In the genomic region with DNA sequence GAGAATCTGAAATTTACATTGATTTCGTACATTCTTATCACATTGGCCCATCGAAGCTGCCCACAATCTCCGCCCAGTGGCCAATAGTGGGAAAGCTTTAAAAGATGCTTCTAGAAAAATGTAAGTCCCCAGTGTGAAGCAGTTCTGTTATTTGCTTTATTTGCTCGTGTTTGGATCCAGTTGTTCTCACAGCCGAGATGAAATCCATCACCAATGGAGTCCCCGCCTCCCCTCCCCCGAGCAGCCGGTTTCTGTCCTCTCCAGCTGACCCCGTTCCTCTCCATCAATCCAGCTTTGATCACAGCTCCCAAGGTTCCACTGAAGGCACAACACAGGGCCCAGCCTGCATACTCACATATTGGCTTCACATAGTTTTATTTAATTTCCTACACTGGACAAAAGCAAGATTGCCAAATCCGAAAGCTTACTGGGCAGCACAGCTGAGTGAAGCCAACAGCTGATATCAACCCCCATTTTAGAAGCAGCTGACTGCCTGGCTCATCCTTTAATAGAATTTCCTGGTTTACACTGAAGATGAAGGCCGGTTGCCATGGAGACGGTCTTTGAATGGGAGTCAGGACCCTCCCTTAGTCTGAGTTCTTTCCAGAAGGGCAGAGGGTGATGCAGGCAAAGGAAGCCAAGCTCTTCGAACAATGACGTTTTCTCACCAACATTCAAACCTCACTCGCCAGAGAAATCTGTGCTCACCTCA, we compare ENCODE assay signal across 9 mouse cellular contexts.
DNase-seq lines count a peak whose midpoint lies in the region; ATAC-seq and TF ChIP-seq lines count a peak whose summit lies in the region.
"Had no signal": no experiment of that assay in that cellular context is flagged by ENCODE, and none has a peak within 500 bp of the region (broad histone marks: within the 10 kb centered on the region; RNA-seq: fewer than 3 reads in every experiment).

No protein-coding gene starts in this region.

- H3K4me3 ChIP-seq in limb, embryonic 14.5 days (replicated peaks; ENCODE audit: low read length): no peak overlapping the region
- no peak overlapping the region for H3K4me3 ChIP-seq in stomach, postnatal 0 days (ENCODE audit: low read depth, low read length)

- H3K4me2 ChIP-seq in limb, embryonic 14.5 days (replicated peaks; ENCODE audit: low read depth, low read length, severe bottlenecking): no peak overlapping the region
- H3K4me2 ChIP-seq in stomach, postnatal 0 days (replicated peaks; ENCODE audit: low read depth): no peak overlapping the region

- TF ChIP-seq POLR2A in limb, embryonic 14.5 days (IDR thresholded peaks at IDR 0.05; ENCODE audit: borderline replicate concordance, extremely low read depth, insufficient read depth, insufficient read length): no peak

- DNase-seq in cerebellum, postnatal 14 days: peak; percentile 50 to 69
- DNase-seq in cerebellum, adult 18-20 months: no peak
- peak; percentile 43 for DNase-seq in right cerebral cortex, postnatal 14 days
- no peak for DNase-seq in right cerebral cortex, postnatal 25 days
- peak; percentile 27 for DNase-seq in limb, embryonic 14.5 days (ENCODE audit: low spot score)
- DNase-seq in stomach, postnatal 0 days (ENCODE audit: low spot score): no peak
- no peak for DNase-seq in thymus, postnatal 36 days
- no peak for DNase-seq in ovary, postnatal 10 days (ENCODE audit: low spot score)
- DNase-seq: gastrocnemius, postnatal 36 days had no signal

- H3K36me3 ChIP-seq in limb, embryonic 14.5 days (ENCODE audit: control insufficient read depth, insufficient read depth, low read length): no peaks in the 10 kb centered on the region
- no peaks in the 10 kb centered on the region for H3K36me3 ChIP-seq in stomach, postnatal 0 days (ENCODE audit: control insufficient read depth, insufficient read depth, low read length)

- peak; percentile 26; the same call in 1 of the 2 replicates for ATAC-seq in limb, embryonic 14.5 days (ENCODE audit: low FRiP score, low read depth)
- ATAC-seq in stomach, postnatal 0 days (ENCODE audit: low FRiP score, low TSS enrichment): no peak; the same call in 1 of the 2 replicates

- TF ChIP-seq EP300 in stomach, postnatal 0 days (optimal IDR thresholded peaks at IDR 0.05): no peak

- H3K4me1 ChIP-seq in limb, embryonic 14.5 days (ENCODE audit: control insufficient read depth, insufficient read depth, low read length): no peaks in the 10 kb centered on the region
- no peaks in the 10 kb centered on the region for H3K4me1 ChIP-seq in stomach, postnatal 0 days (replicated peaks; ENCODE audit: control insufficient read depth, insufficient read depth)

- H3K9me3 ChIP-seq in limb, embryonic 14.5 days (ENCODE audit: control insufficient read depth, low read length): no peaks in the 10 kb centered on the region
- H3K9me3 ChIP-seq in stomach, postnatal 0 days (ENCODE audit: control insufficient read depth, low read length): no peaks in the 10 kb centered on the region

- WGBS in limb, embryonic 14.5 days: 74% methylated on average over 15 of the region's 15 CpGs
- 52% methylated on average over 15 of the region's 15 CpGs for WGBS in stomach, postnatal 0 days

- H3K27ac ChIP-seq in limb, embryonic 14.5 days (replicated peaks; ENCODE audit: low read depth, low read length): no peak overlapping the region
- no peak overlapping the region for H3K27ac ChIP-seq in stomach, postnatal 0 days (replicated peaks)

- H3K27me3 ChIP-seq in limb, embryonic 14.5 days (ENCODE audit: control insufficient read depth, insufficient read depth, low read length): no peaks in the 10 kb centered on the region
- no peaks in the 10 kb centered on the region for H3K27me3 ChIP-seq in stomach, postnatal 0 days (ENCODE audit: control insufficient read depth, insufficient read depth, low read length)

- H3K9ac ChIP-seq in limb, embryonic 14.5 days (ENCODE audit: low read depth, low read length, severe bottlenecking): no peak overlapping the region
- no peak overlapping the region for H3K9ac ChIP-seq in stomach, postnatal 0 days (ENCODE audit: low read length)

- peak; percentile 54 for TF ChIP-seq CTCF in stomach, postnatal 0 days (IDR thresholded peaks at IDR 0.05; ENCODE audit: low read depth)

Comparison
In these comparisons a context has a peak if more than half of its experiments do, and no peak if none do; other contexts are left out.
1. DNase-seq: peak in cerebellum, postnatal 14 days (2 of 2), right cerebral cortex, postnatal 14 days (single experiment) and limb, embryonic 14.5 days (single experiment); none in cerebellum, adult 18-20 months (0 of 2), right cerebral cortex, postnatal 25 days (single experiment), stomach, postnatal 0 days (single experiment), thymus, postnatal 36 days (0 of 2) and ovary, postnatal 10 days (single experiment).